Mouse (Mus musculus): Measurements from ENCODE around the gene Ces4a.
A peak's percentile ranks its signal among the peaks of the same experiment; 100 is the strongest.
"Not testable (repeated sequence)": the region's sequence is repeated elsewhere in the genome, so short reads cannot be mapped to it uniquely, and the experiment has no call there.

Gene Ces4a

DNA sequence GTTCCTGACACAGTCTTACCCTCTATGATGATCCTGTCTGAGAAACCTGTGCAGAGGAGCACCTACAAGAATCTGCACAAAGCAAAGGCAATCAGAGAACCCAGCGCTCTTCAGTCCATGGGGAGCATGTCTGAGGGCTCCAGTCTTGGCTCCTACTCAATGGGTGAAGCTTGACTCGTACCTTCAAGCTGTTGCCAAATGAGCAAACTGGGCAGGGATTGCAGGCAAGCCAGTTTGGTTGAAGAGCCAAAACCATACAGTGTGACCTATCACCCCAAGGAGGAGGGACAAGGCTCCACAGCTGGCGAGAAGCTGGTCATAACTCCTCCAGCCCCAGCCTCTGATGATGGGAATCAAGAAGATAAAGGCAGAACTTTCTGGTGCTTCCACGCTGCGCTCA, at the start of gene Ces4a:
Gene Ces4a, plus strand, starts transcription at position 292 of the 400 bp plus-strand sequence.
- DNase-seq (ENCODE audit: low spot score in 2 of 2): no peak

DNA sequence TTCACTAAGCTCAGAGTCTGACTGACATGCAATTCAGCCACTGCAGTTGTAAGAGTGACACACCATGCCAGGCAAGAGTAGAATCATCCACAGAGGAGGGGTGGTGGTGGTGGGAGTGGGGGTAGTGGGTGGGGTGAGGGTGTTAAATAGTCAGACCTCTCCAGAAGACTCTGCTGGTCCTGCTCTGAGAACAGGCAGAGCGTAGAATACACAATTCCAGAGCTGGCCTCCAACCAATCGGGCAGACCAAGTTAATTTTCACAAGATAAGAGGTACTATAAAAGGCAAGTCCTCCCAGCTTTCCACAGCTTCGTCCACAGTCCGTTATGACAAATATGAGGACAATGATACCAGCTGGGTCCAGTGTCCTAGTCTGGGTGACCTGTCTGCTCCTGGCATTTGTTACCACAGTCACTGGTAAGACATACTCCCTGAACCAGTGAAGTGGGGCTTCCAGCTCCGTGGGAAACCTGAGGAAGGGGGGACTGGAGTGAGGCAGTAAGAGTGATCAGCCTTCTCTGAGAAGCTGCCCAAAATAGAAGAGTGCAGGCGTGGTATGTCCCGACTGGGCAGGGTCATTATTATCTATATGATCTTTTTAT, 48.0 kb upstream of the Ces4a start, which contains the start of gene Ces3b:
Gene Ces3b, plus strand, starts transcription at position 305 of the 602 bp plus-strand sequence.
- DNase-seq (ENCODE audit: low spot score in 2 of 2): no peak

DNA sequence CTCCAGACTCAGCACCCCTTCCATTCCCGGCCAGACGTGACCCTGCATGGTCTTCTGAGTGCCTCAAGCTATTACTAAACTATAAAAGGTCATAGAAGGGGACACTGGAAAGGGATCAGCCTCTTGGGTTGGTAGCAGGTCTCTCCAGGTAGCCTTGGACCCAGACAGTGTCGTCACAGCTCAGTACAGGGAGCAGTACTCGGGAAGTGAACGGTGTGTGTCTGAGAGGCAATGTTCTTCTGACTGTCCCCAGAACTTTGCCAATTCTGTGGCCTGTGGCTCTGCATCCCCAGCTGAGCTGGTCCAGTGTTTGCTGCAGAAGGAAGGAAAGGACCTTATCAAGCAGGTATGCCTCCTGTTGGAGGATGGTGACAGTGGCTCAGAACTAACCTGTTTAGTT, 43.4 kb upstream of the Ces4a start:
- not testable (repeated sequence) for DNase-seq (ENCODE audit: low spot score in 2 of 2)

DNA sequence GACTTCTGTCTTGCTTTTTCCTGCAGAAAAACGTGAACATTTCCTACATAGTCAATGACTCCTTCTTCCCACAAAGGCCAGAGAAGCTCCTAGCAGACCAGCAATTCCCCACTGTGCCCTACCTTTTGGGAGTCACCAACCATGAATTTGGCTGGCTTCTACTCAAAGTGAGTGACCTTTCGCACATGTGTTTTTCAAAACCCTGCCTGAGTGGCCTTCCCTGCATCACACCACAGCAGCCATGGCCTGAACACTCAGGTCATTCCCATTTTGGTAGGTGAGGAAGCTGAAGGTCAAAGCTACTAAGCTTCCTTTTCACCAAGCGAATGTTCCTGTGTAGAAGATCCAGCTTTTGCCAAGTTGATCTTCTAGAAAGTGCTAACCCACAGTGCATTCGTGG, 43.0 kb upstream of the Ces4a start:
- no peak for DNase-seq (ENCODE audit: low spot score in 2 of 2)

GRCm38 (mm10) chr8:105093992-105094391, 37.6 kb upstream of the Ces4a start:
- DNase-seq (ENCODE audit: low spot score in 2 of 2): no peak

DNA sequence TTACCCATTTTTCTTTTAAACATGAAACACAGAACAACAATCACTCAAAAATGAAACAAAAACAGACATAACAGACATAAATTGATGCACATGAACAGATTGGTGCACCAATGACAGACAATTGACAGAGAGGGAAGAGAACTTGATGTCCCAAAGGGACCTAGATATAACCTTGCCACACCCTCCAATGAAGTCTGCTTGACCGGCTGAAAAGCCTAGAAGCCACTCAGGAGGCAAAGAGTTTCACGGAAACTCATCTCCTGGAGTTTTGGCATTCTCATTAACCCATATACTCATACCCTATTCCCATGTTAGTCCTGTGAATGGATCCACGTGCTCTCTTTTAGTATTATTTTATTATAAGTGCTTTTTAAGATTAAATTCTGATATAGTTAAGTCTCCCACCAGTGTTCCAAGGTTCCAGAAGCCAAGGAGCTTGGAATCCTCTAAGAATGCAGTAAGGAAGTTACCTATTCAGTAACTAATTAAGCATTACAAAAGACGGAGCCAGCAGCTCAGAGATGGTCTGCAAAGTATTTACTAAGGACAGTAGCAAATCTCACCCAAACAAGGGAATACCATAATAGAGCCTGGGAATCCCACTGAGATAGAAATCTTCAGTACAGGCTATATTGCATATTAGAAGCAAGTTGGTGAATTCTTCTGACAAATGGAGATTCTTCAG, 29.4 kb upstream of the Ces4a start:
- not testable (repeated sequence) for DNase-seq (ENCODE audit: low spot score in 2 of 2)

GRCm38 (mm10) chr8:105103701-105104100, 27.9 kb upstream of the Ces4a start:
- DNase-seq (ENCODE audit: low spot score in 2 of 2): not testable (repeated sequence)

- no peak for DNase-seq (ENCODE audit: low spot score in 2 of 2)
Observed at GRCm38 (mm10) chr8:105104220-105104619, 27.4 kb upstream of the Ces4a start.

GRCm38 (mm10) chr8:105129864-105130263, 1.7 kb upstream of the Ces4a start:
- no peak for DNase-seq (ENCODE audit: low spot score in 2 of 2)

DNA sequence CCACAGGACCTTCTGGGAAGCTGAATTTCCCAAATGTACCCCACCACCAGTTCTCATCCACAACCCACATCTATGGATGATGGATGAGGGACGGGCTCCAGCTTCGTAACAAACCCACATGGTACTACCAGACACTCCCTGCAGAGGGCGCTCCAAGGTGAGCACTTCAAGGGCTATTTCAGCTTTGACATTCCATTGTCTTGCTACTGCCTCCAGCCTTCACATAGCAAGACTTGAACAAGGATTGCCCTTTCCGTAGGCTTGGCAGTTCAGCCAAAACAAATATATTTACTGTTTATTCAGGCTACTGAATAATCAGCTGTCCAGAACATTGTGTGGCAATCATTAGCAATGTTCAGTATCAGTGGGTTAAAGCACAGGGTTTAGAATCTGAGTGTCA, 6.8 kb downstream of the Ces4a start:
- DNase-seq (ENCODE audit: low spot score in 2 of 2): peak in 1 of 2 experiments; percentile 19

- DNase-seq (ENCODE audit: low spot score in 2 of 2): no peak
Observed at GRCm38 (mm10) chr8:105142395-105142794, 10.8 kb downstream of the Ces4a start.

DNA sequence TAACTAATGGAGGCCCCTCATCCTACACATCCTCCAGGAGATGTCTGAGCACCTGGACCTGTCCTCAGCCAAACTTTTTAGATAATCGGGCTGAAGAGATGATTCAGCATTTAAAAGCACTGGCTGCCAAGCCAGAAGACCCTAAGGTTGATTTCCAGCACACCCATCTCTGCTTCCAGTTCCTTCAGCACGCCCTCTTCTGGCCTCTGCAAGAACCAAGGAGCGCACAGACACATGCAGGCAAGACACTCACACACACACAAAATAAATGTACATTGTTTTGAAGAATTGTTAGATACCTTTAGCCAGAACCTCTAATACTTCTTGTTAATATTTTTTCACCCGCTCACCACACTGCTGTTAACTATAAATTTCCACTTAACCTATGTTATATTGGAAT, 20.1 kb downstream of the Ces4a start:
- no peak for DNase-seq (ENCODE audit: low spot score in 2 of 2)

GRCm38 (mm10) chr8:105152623-105153398, 21.2 kb downstream of the Ces4a start:
- peak; percentile 56 to 71 for DNase-seq (ENCODE audit: low spot score in 2 of 2)

- no peak for DNase-seq (ENCODE audit: low spot score in 2 of 2)
Observed at GRCm38 (mm10) chr8:105154316-105154715, 22.7 kb downstream of the Ces4a start.

GRCm38 (mm10) chr8:105155091-105155745, 23.6 kb downstream of the Ces4a start:
- DNase-seq (ENCODE audit: low spot score in 2 of 2): no peak

DNA sequence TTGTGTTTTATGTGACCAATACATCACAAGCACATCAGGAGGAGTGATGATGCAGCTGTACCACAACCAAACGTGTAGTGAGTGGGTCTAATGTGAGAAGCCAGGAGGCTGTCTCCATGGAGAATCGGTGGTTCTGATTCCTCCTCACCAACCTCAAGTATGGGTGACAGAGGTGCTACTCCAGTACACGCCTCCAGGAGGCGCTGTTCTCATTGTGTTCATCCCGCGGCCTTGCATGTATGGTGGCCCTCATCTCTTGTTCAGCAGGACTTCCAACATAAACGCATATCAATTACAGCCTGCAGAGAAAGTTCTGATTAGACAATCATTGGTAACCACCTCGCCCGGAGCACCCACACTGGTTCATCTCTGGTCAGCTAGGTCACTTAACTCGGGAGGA, 26.0 kb downstream of the Ces4a start:
- DNase-seq (ENCODE audit: low spot score in 2 of 2): no peak

DNA sequence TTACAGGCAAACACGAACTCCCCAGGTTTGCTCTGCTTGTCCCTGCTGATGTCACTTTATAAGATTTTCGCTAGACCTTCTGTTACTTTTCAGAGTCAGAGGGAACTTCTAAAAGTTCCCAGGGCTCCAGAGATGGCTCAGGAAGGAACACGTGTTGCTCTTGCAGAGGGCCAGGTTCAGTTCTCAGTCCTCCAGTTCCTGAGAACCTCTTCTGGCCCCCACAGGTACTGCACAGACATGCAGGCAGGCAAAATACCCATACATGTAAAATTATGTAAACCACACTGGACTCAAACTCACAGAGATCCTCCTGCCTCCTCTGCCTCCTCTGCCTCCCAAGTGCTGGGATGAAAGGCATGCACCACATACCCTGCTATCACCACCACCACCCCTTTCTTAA, 26.5 kb downstream of the Ces4a start:
- DNase-seq (ENCODE audit: low spot score in 2 of 2): no peak

GRCm38 (mm10) chr8:105161121-105161652, 29.6 kb downstream of the Ces4a start:
- no peak for DNase-seq (ENCODE audit: low spot score in 2 of 2)

GRCm38 (mm10) chr8:105164272-105164902, 32.8 kb downstream of the Ces4a start:
- no peak for DNase-seq (ENCODE audit: low spot score in 2 of 2)

DNA sequence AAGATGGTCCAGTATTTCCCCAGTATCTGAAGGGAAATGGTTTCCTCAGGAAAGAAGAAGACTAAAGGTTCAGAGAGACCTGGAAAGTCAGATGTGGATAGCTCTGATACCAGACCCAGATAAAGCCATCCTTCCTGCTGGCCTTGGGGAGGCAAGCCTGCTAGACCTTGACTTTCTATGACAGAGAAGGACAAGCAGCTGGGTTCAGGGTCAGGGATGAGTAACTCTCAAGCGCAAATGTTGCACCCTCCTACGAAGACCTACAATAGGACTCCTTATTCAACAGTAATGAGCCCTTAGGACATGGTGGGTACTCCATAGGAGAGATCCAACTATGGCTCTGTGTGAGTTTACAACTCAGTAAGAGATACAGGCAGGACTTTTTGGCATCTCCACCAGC, 33.6 kb downstream of the Ces4a start:
- DNase-seq (ENCODE audit: low spot score in 2 of 2): no peak

DNA sequence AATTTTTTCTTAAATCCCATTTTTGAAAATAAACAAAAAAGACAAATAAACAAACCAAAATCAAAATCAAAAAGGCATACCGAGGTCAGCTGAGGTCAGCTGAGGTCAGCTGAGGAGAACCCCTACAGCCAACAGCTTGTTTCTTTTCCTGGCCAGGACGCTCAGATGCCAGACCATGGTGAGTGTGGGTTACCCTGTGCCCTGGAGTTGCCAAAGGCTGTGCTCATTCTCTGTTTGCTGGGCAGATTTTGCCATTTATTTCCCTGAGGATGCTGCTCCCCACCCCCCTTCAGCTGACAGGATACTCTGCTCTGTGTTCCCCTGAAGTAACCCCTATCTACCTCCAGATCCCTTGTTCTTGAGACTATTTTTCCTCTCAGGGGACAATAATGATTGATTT, 35.5 kb downstream of the Ces4a start:
- DNase-seq (ENCODE audit: low spot score in 2 of 2): no peak

Measured in right cerebral cortex, postnatal 36 days (tissue).